Mouse (Mus musculus) G1E (cell line): ENCODE results near the gene Kri1.

Experiments used
- CTCF ChIP-seq: IDR thresholded peaks from 2 replicates; pipeline ENCODE4 v1.5.1; 2012; ENCODE audit warnings: low read depth, low read length, inconsistent platforms, mixed read lengths
- GATA1 ChIP-seq: IDR thresholded peaks from 2 replicates; pipeline ENCODE4 v1.6.1; 2012; ENCODE audit warnings: borderline replicate concordance, low read length, inconsistent platforms, mixed read lengths
- POLR2AphosphoS5 ChIP-seq: IDR thresholded peaks from 2 replicates; pipeline ENCODE4 v1.6.1; 2012; ENCODE audit warnings: low read depth, low read length, inconsistent platforms; ENCODE audit not compliant: insufficient replicate concordance
- TAL1 ChIP-seq: conservative IDR thresholded peaks from 2 replicates; pipeline ENCODE4 v1.6.1; 2012; ENCODE audit warnings: low read depth, low read length, inconsistent platforms, mixed read lengths

GRCm38 (mm10) chr9:21265000-21265561, 22.7 kb downstream of the Kri1 start, which contains the start of gene Atg4d:
- TF ChIP-seq CTCF (no peak), GATA1 (no peak), POLR2AphosphoS5 (no peak), TAL1 (no peak)
